Mouse (Mus musculus): ENCODE measurements around the gene Fosb. TPM values are rescaled to one million over a fixed set of nuclear protein-coding genes. Genes with fewer than 3 reads are reported as not detected.
A peak's percentile ranks its signal among the peaks of the same experiment; 100 is the strongest.

The Fosb gene
- polyA plus RNA-seq, 1 experiment = not detected

DNA sequence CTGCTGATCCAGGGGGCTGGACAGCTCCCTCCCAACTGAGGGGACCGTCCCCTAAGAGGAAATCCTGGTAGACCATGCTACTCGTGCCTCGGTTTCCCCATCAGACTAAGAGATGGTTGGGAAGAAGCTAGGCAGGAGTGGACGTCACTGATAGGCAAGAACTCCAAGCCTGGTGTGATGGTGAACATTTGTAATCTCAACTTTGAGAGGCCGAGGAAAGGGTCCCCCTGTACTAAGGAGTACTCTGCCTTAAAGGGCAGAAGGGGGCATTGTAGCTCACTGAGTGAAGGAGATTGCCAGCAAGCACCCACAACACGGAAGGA is 4.5 kb downstream of the Fosb start:
- 26% methylated on average over 6 of the region's 6 CpGs for WGBS
- H3K4me3 ChIP-seq (ENCODE audit: insufficient read depth, low read depth, low read length) = no peak overlapping the region
- TF ChIP-seq CTCF (IDR thresholded peaks at IDR 0.05; ENCODE audit: insufficient read depth, low read depth, low read length) = no peak
- TF ChIP-seq POLR2A (IDR thresholded peaks at IDR 0.05; ENCODE audit: insufficient read depth, low read depth, low read length) = no peak
- H3K4me1 ChIP-seq (ENCODE audit: control insufficient read depth, insufficient read depth, low read length) = peaks cover 42% of the 10 kb centered on the region
- no peak overlapping the region for H3K27ac ChIP-seq (ENCODE audit: insufficient read depth, low read depth, low read length)

DNA sequence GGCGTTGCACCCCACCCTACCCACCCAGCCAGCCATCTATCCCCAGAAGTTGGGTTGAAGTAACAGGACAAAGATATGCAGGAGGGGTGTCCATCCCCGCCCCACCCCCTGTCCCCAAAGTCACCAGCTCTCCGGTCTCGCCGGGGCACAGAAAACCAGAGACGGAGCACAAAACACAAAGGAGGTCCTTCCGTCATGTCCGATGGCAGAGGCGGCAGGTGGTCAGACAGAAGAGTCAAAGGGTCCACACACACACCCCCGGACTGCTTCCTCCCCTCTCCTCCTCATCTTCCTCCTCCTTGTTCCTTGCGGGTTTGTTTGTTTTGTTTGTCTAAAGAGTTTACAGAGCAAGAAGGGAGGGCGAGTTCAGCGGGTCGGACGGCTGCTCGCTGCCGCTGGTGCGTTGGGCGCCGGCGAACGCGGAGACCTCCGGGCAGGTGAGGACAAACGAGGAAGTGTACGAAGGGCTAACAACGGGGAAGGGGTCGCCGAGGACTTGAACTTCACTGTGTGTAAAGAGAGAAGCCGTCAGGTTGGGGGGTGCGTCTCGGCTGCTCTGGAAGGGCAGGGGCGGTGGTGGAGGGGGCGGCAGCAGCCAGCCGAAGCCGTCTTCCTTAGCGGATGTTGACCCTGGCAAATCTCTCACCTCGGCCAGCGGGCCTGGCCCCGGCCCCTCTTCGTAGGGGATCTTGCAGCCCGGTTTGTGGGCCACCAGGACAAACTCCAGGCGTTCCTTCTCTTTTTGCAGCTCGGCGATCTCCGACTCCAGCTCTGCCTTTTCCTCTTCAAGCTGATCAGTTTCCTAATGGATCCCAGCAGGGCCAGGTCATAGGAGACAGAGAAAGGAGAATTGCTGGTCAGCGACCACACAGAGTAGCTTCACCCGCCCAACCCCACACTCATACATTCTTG is 5.1 kb downstream of the Fosb start:
- H3K27ac ChIP-seq (ENCODE audit: insufficient read depth, low read depth, low read length) = no peak overlapping the region
- WGBS = 13% methylated on average over 48 of the region's 48 CpGs
- peaks cover 42% of the 10 kb centered on the region for H3K4me1 ChIP-seq (ENCODE audit: control insufficient read depth, insufficient read depth, low read length)
- no peak for TF ChIP-seq CTCF (IDR thresholded peaks at IDR 0.05; ENCODE audit: insufficient read depth, low read depth, low read length)
- no peak for TF ChIP-seq POLR2A (IDR thresholded peaks at IDR 0.05; ENCODE audit: insufficient read depth, low read depth, low read length)
- peak overlapping the region; percentile 28 for H3K4me3 ChIP-seq (ENCODE audit: insufficient read depth, low read depth, low read length)

DNA sequence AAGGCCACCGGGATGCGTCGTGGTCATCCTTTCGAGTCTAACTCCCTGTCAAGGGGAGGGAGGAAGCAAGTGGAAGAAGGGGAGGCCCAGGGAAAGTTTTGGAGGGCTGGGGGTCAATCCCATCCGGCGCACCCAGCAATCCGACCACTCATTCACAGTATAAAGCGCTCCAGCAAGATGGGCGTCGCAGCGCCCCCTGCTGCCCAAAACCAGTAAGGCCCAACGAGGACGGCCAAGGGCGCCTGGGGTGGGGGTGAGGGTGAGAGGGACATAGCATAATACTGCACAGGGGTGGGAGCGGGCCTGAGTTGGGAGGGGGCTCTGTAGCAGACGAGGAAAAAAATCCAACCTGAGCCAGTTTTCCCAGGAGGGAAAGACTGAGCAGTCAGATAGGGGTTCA is 6.1 kb downstream of the Fosb start:
- TF ChIP-seq CTCF (IDR thresholded peaks at IDR 0.05; ENCODE audit: insufficient read depth, low read depth, low read length) = peak; percentile 92
- TF ChIP-seq POLR2A (IDR thresholded peaks at IDR 0.05; ENCODE audit: insufficient read depth, low read depth, low read length) = no peak
- WGBS = 4% methylated on average over 16 of the region's 16 CpGs
- H3K4me1 ChIP-seq (ENCODE audit: control insufficient read depth, insufficient read depth, low read length) = peaks cover 36% of the 10 kb centered on the region
- no peak overlapping the region for H3K4me3 ChIP-seq (ENCODE audit: insufficient read depth, low read depth, low read length)
- H3K27ac ChIP-seq (ENCODE audit: insufficient read depth, low read depth, low read length) = no peak overlapping the region

DNA sequence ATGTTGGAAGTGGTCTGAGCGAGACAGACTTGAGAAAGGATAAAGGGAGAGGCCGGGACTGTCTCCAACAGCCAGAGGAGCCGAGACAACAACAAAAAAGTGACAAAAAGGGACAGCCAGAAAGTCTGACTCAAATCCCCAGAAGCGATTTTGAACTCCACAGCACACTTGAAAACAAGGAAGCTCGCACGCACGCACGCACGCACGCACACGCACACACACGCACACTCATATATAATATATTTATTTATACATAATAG is 6.9 kb downstream of the Fosb start:
- Histone ChIP-seq H3K4me3 (ENCODE audit: insufficient read depth, low read depth, low read length) (no peak overlapping the region), H3K27ac (ENCODE audit: insufficient read depth, low read depth, low read length) (no peak overlapping the region), H3K4me1 (ENCODE audit: control insufficient read depth, insufficient read depth, low read length) (peaks cover 36% of the 10 kb centered on the region)
- 85% methylated on average over 12 of the region's 12 CpGs for WGBS
- TF ChIP-seq POLR2A (IDR thresholded peaks at IDR 0.05; ENCODE audit: insufficient read depth, low read depth, low read length) (no peak), CTCF (IDR thresholded peaks at IDR 0.05; ENCODE audit: insufficient read depth, low read depth, low read length) (no peak)

DNA sequence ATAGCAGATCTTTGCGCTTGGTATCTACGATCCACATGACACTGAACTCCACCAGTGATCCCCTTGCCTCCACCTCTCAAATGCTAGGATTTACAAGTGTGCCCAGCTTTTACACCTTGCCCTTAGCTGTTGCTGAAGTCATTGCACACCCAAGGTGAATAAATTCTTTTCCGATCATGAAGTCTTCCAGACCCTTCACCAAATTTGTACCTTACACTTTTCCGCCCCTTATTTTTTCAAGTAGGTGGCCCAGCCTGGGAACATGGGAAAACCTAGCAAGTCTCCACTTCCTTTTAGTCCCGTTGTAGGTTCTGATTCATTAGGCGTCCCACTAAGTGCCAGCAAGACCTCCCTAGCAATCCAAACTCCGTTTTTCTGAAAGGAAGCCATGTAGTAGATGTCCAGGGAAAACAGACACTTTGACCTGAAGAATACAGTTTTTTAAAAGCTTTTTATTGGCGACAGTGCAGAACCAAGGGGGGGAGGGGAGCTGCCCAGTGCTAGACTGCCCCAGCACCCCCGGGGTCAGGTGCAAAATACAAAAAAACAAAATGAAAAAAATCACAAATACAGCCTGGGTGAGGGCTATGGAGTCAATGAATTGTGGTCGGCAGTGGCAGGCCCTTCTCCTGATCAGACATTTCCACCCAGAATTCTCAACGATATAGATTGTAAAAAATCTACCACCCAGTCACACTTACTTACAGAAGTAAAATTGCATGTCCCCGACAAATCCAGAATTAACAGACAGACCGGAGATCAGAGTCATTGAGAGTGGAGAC is 7.4 kb downstream of the Fosb start:
- peak overlapping the region; percentile 9; the same call in 1 of the 2 replicates for H3K4me3 ChIP-seq (ENCODE audit: insufficient read depth, low read depth, low read length)
- no peak for TF ChIP-seq CTCF (IDR thresholded peaks at IDR 0.05; ENCODE audit: insufficient read depth, low read depth, low read length)
- TF ChIP-seq POLR2A (IDR thresholded peaks at IDR 0.05; ENCODE audit: insufficient read depth, low read depth, low read length) = no peak
- no peak overlapping the region for H3K27ac ChIP-seq (ENCODE audit: insufficient read depth, low read depth, low read length)
- peaks cover 33% of the 10 kb centered on the region for H3K4me1 ChIP-seq (ENCODE audit: control insufficient read depth, insufficient read depth, low read length)
- WGBS = 57% methylated on average over 13 of the region's 13 CpGs

DNA sequence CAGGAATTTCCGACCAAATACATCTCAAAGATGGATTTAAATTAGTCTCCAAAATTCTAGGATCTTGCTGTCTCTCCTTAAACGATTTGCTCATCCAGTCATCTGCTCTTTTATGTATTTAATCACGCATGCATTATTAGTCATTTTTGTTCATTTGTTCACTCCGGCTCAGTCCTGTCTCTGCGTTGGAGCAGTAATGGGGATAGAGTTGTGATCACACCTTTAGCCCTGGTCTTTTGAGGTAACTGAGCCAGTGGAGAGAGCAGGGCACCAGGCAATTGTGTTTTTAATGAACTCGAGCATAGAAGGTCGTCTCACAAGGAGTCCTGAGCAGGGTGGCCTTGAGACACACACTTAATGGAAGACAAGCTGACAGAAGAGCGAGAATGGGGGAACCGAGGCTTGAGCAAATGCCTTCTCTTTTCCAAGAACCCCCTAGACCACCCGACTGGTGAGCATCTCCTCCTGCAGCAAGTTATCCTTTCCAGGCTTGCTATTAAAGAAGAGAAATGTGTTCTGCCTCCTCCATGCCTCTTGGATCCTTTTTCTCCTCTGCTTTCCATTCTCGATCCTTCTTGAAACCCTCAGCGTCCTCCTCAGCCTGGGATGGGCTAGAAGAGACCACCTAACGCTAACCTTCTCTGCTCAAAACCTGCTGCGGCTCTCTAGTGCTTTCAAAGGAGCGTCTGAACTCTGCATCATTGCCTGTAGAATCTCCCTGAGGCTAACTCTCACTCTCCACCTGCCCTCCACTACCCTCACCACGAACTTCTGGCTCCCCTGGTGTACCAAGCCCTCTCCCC is 8.2 kb downstream of the Fosb start:
- H3K4me3 ChIP-seq (ENCODE audit: insufficient read depth, low read depth, low read length) = peak overlapping the region; percentile 9
- TF ChIP-seq CTCF (IDR thresholded peaks at IDR 0.05; ENCODE audit: insufficient read depth, low read depth, low read length) = no peak
- no peak for TF ChIP-seq POLR2A (IDR thresholded peaks at IDR 0.05; ENCODE audit: insufficient read depth, low read depth, low read length)
- WGBS = 7% methylated on average over 16 of the region's 16 CpGs
- no peak overlapping the region for H3K27ac ChIP-seq (ENCODE audit: insufficient read depth, low read depth, low read length)
- peaks cover 25% of the 10 kb centered on the region for H3K4me1 ChIP-seq (ENCODE audit: control insufficient read depth, insufficient read depth, low read length)

DNA sequence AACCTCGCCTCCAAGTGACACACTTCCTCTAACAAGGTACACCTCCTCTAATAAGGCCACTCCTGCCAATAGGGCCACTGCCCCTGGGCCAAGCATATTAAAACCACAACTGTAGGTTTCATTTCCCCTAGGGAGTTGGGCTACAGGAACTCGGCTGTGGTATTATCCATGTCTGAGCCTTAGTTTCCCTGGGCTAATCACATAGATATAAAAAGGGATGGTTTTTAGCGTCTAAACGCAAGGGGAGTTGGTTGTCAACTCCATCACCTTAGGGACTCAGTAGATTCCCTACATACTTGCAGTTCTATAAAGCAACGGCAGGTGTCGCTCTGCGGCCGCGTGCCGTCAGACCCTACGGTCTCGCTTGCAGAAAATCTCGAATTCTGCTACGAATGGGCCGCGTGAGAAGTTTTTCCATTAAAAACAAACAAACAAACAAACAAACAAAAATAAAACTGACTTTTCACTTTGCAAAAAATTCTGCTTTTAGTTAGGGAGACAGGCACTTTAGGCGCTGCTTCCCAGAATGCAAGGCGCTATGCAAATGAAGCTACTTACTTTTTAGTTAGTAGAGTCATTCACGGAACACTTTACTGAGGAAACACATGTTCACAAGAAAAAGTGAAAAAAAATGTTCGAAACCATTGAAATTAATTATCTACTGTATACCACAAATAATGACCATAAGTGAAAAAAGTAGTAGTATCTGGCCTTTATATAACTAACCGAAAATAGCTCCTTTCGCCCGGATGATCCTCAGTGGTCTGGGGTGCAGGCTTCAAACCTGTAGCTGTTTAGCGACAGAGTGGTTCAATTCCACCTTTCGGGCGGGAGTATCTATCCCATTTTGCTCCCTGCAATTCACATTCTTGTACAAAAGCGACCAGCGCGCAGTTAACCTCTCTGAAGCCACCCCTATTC is 9.1 kb downstream of the Fosb start:
- under 1% methylated on average over 29 of the region's 29 CpGs for WGBS
- TF ChIP-seq POLR2A (IDR thresholded peaks at IDR 0.05; ENCODE audit: insufficient read depth, low read depth, low read length) (no peak), CTCF (IDR thresholded peaks at IDR 0.05; ENCODE audit: insufficient read depth, low read depth, low read length) (peak; percentile 99)
- Histone ChIP-seq H3K4me3 (ENCODE audit: insufficient read depth, low read depth, low read length) (peak overlapping the region; percentile 44), H3K4me1 (ENCODE audit: control insufficient read depth, insufficient read depth, low read length) (peaks cover 25% of the 10 kb centered on the region), H3K27ac (ENCODE audit: insufficient read depth, low read depth, low read length) (no peak overlapping the region)

DNA sequence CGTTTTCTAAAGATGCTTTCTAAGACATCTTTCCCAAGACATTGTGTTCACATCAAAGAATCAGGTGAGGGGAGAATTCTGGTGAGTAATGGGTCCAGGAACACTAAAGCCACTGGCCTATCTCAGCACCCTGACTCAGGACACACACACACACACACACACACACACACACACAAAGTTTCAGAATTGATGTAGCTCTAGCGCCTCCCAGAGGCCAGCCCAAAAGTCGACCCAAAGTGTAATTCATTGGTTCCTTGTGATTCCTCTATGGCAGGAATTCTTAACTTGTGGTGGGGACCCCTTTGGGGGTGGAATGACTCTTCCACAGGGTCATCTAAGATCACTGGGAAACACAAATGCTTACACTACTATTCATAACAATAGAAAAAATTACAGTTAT is 10.7 kb downstream of the Fosb start:
- no peak overlapping the region for H3K4me3 ChIP-seq (ENCODE audit: insufficient read depth, low read depth, low read length)
- TF ChIP-seq CTCF (IDR thresholded peaks at IDR 0.05; ENCODE audit: insufficient read depth, low read depth, low read length) = no peak
- TF ChIP-seq POLR2A (IDR thresholded peaks at IDR 0.05; ENCODE audit: insufficient read depth, low read depth, low read length) = no peak
- H3K27ac ChIP-seq (ENCODE audit: insufficient read depth, low read depth, low read length) = no peak overlapping the region
- WGBS = 20% methylated on average over 3 of the region's 3 CpGs
- H3K4me1 ChIP-seq (ENCODE audit: control insufficient read depth, insufficient read depth, low read length) = peaks cover 16% of the 10 kb centered on the region

Measured in olfactory bulb, adult 2 months (tissue).